Mouse (Mus musculus): ENCODE data around the gene 2610507B11Rik. TPM values are rescaled to one million over a fixed set of nuclear protein-coding genes. Genes with fewer than 3 reads are reported as not detected.
A peak's percentile ranks its signal among the peaks of the same experiment; 100 is the strongest.
"Not testable (repeated sequence)": the region's sequence is repeated elsewhere in the genome, so short reads cannot be mapped to it uniquely, and the experiment has no call there.

The 2610507B11Rik gene
- polyA plus RNA-seq, 1 experiment: 98.5 TPM

- H3K36me3 ChIP-seq (ENCODE audit: control insufficient read depth, insufficient read depth, low read length): peaks cover 24% of the 10 kb centered on the region
- H3K4me1 ChIP-seq (replicated peaks; ENCODE audit: control insufficient read depth, insufficient read depth, low read length): no peaks in the 10 kb centered on the region
- no peaks in the 10 kb centered on the region for H3K27me3 ChIP-seq (ENCODE audit: control insufficient read depth, insufficient read depth, low read length)
- H3K27ac ChIP-seq (ENCODE audit: control insufficient read depth, insufficient read depth, low read length): no peak overlapping the region
- WGBS: 100% methylated on average over 1 of the region's 1 CpGs
- no peak overlapping the region for H3K4me3 ChIP-seq (ENCODE audit: control insufficient read depth, insufficient read depth, low read length)
- DNase-seq: no peak
- TF ChIP-seq POLR2A (IDR thresholded peaks at IDR 0.05; ENCODE audit: control insufficient read depth, extremely low read depth, insufficient read depth, low read length, poor library complexity) (no peak), CTCF (IDR thresholded peaks at IDR 0.05; ENCODE audit: borderline replicate concordance, control insufficient read depth, extremely low read depth, insufficient read depth, low read length, poor library complexity) (no peak)
These were observed 4.9 kb upstream of the 2610507B11Rik start for GRCm38 (mm10) chr11:78256618-78257017.

GRCm38 (mm10) chr11:78260489-78261258, 878 bp upstream of the 2610507B11Rik start:
- no peak overlapping the region for H3K4me3 ChIP-seq (ENCODE audit: control insufficient read depth, insufficient read depth, low read length)
- WGBS: 95% methylated on average over 2 of the region's 2 CpGs
- no peak for DNase-seq
- H3K4me1 ChIP-seq (replicated peaks; ENCODE audit: control insufficient read depth, insufficient read depth, low read length): peaks cover 2% of the 10 kb centered on the region; the same call in 1 of the 2 replicates
- peaks cover 27% of the 10 kb centered on the region for H3K36me3 ChIP-seq (ENCODE audit: control insufficient read depth, insufficient read depth, low read length)
- no peak overlapping the region for H3K27ac ChIP-seq (ENCODE audit: control insufficient read depth, insufficient read depth, low read length)
- H3K27me3 ChIP-seq (ENCODE audit: control insufficient read depth, insufficient read depth, low read length): no peaks in the 10 kb centered on the region
- no peak for TF ChIP-seq POLR2A (IDR thresholded peaks at IDR 0.05; ENCODE audit: control insufficient read depth, extremely low read depth, insufficient read depth, low read length, poor library complexity)
- no peak for TF ChIP-seq CTCF (IDR thresholded peaks at IDR 0.05; ENCODE audit: borderline replicate concordance, control insufficient read depth, extremely low read depth, insufficient read depth, low read length, poor library complexity)

- Histone ChIP-seq H3K4me1 (replicated peaks; ENCODE audit: control insufficient read depth, insufficient read depth, low read length) (peaks cover 2% of the 10 kb centered on the region; the same call in 1 of the 2 replicates), H3K27me3 (ENCODE audit: control insufficient read depth, insufficient read depth, low read length) (no peaks in the 10 kb centered on the region), H3K36me3 (ENCODE audit: control insufficient read depth, insufficient read depth, low read length) (peaks cover 45% of the 10 kb centered on the region), H3K4me3 (ENCODE audit: control insufficient read depth, insufficient read depth, low read length) (peak overlapping the region; percentile 37), H3K27ac (ENCODE audit: control insufficient read depth, insufficient read depth, low read length) (0 out of 2 replicates have a peak overlapping the region, but pooled peaks have one; percentile 2)
- whole genome bisulfite sequencing: 2% methylated on average over 8 of the region's 8 CpGs
- peak; percentile 71; the same call in 1 of the 2 replicates for TF ChIP-seq CTCF (IDR thresholded peaks at IDR 0.05; ENCODE audit: borderline replicate concordance, control insufficient read depth, extremely low read depth, insufficient read depth, low read length, poor library complexity)
- no peak for TF ChIP-seq POLR2A (IDR thresholded peaks at IDR 0.05; ENCODE audit: control insufficient read depth, extremely low read depth, insufficient read depth, low read length, poor library complexity)
- DNase-seq: peak; percentile 58
These were observed 998 bp downstream of the 2610507B11Rik start for GRCm38 (mm10) chr11:78262550-78262949.

GRCm38 (mm10) chr11:78265571-78265970, 4.0 kb downstream of the 2610507B11Rik start:
- no peak for DNase-seq
- no peak overlapping the region for H3K27ac ChIP-seq (ENCODE audit: control insufficient read depth, insufficient read depth, low read length)
- peaks cover 76% of the 10 kb centered on the region for H3K36me3 ChIP-seq (ENCODE audit: control insufficient read depth, insufficient read depth, low read length)
- H3K27me3 ChIP-seq (ENCODE audit: control insufficient read depth, insufficient read depth, low read length): no peaks in the 10 kb centered on the region
- TF ChIP-seq CTCF (IDR thresholded peaks at IDR 0.05; ENCODE audit: borderline replicate concordance, control insufficient read depth, extremely low read depth, insufficient read depth, low read length, poor library complexity) (no peak), POLR2A (IDR thresholded peaks at IDR 0.05; ENCODE audit: control insufficient read depth, extremely low read depth, insufficient read depth, low read length, poor library complexity) (no peak)
- peaks cover 2% of the 10 kb centered on the region; the same call in 1 of the 2 replicates for H3K4me1 ChIP-seq (replicated peaks; ENCODE audit: control insufficient read depth, insufficient read depth, low read length)
- WGBS: 97% methylated on average over 6 of the region's 6 CpGs
- H3K4me3 ChIP-seq (ENCODE audit: control insufficient read depth, insufficient read depth, low read length): no peak overlapping the region

- WGBS: 97% methylated on average over 13 of the region's 13 CpGs
- H3K36me3 ChIP-seq (ENCODE audit: control insufficient read depth, insufficient read depth, low read length): peaks cover 97% of the 10 kb centered on the region
These were observed 10.4 kb downstream of the 2610507B11Rik start for GRCm38 (mm10) chr11:78271986-78272385.

GRCm38 (mm10) chr11:78275596-78275995, 14.0 kb downstream of the 2610507B11Rik start:
- Histone ChIP-seq H3K4me1 (replicated peaks; ENCODE audit: control insufficient read depth, insufficient read depth, low read length) (no peaks in the 10 kb centered on the region), H3K27me3 (ENCODE audit: control insufficient read depth, insufficient read depth, low read length) (no peaks in the 10 kb centered on the region), H3K27ac (ENCODE audit: control insufficient read depth, insufficient read depth, low read length) (no peak overlapping the region), H3K4me3 (ENCODE audit: control insufficient read depth, insufficient read depth, low read length) (no peak overlapping the region), H3K36me3 (ENCODE audit: control insufficient read depth, insufficient read depth, low read length) (peaks cover 97% of the 10 kb centered on the region)
- DNase-seq: no peak
- TF ChIP-seq CTCF (IDR thresholded peaks at IDR 0.05; ENCODE audit: borderline replicate concordance, control insufficient read depth, extremely low read depth, insufficient read depth, low read length, poor library complexity) (no peak), POLR2A (IDR thresholded peaks at IDR 0.05; ENCODE audit: control insufficient read depth, extremely low read depth, insufficient read depth, low read length, poor library complexity) (no peak)
- 94% methylated on average over 1 of the region's 1 CpGs for WGBS

More at GRCm38 (mm10) chr11:78271986-78272385, 10.4 kb downstream of the 2610507B11Rik start:
- DNase-seq: no peak
- Histone ChIP-seq H3K27ac (ENCODE audit: control insufficient read depth, insufficient read depth, low read length) (no peak overlapping the region), H3K4me1 (replicated peaks; ENCODE audit: control insufficient read depth, insufficient read depth, low read length) (no peaks in the 10 kb centered on the region), H3K4me3 (ENCODE audit: control insufficient read depth, insufficient read depth, low read length) (no peak overlapping the region), H3K27me3 (ENCODE audit: control insufficient read depth, insufficient read depth, low read length) (no peaks in the 10 kb centered on the region)
- TF ChIP-seq POLR2A (IDR thresholded peaks at IDR 0.05; ENCODE audit: control insufficient read depth, extremely low read depth, insufficient read depth, low read length, poor library complexity) (no peak), CTCF (IDR thresholded peaks at IDR 0.05; ENCODE audit: borderline replicate concordance, control insufficient read depth, extremely low read depth, insufficient read depth, low read length, poor library complexity) (no peak)

GRCm38 (mm10) chr11:78276169-78276568, 14.6 kb downstream of the 2610507B11Rik start:
- H3K27me3 ChIP-seq (ENCODE audit: control insufficient read depth, insufficient read depth, low read length); H3K27ac ChIP-seq (ENCODE audit: control insufficient read depth, insufficient read depth, low read length); H3K4me3 ChIP-seq (ENCODE audit: control insufficient read depth, insufficient read depth, low read length); H3K4me1 ChIP-seq (replicated peaks; ENCODE audit: control insufficient read depth, insufficient read depth, low read length): not testable (repeated sequence)
- WGBS: 95% methylated on average over 4 of the region's 4 CpGs
- peaks cover 100% of the 10 kb centered on the region for H3K36me3 ChIP-seq (ENCODE audit: control insufficient read depth, insufficient read depth, low read length)
- peak; percentile 18 for DNase-seq
